Mouse (Mus musculus): Measurements from ENCODE around the gene Lsm10.

GRCm38 (mm10) chr4:126111153-126111549 is 14.7 kb downstream of the Lsm10 start:
- no peak for TF ChIP-seq CTCF (IDR thresholded peaks at IDR 0.05; ENCODE audit: low read depth)
- TF ChIP-seq EP300 (IDR thresholded peaks at IDR 0.05; ENCODE audit: low read depth) = no peak
